Mouse (Mus musculus) mammary gland, adult 2 months (tissue): ENCODE results near the gene Tnpo1. TPM values are rescaled to one million over a fixed set of nuclear protein-coding genes. Genes with fewer than 3 reads are reported as not detected.

Experiments
- polyA plus RNA-seq: library from polyadenylated mRNA; depleted of rRNA; stranded (reverse); fragments of >200 nt; gene quantifications from 2 replicates; pipeline ENCODE4 v1.2.3, GENCODE M21; 2012; ENCODE audit warnings: low replicate concordance; rRNA removed

Gene Tnpo1
- 13.2 and 29.7 TPM in 2 replicates for polyA plus RNA-seq

GRCm38 (mm10) chr13:98926213-98926957 is at the start of gene Tnpo1:
Gene Tnpo1 (minus strand): TSS chr13:98926384.

GRCm38 (mm10) chr13:98815147-98815785 is 110.9 kb downstream of the Tnpo1 start, which contains the start of gene Fcho2:
Gene Fcho2 (minus strand): TSS chr13:98815449.

Other genes with a start within 250 kb of the Tnpo1 start
- 0.16 TPM in 1 of 2 replicates, not detected in the other for gene Tmem171, start 231.6 kb downstream of the Tnpo1 start, polyA plus RNA-seq
- 8.0 and 16.9 TPM in 2 replicates for gene Fcho2, start 110.9 kb downstream of the Tnpo1 start, polyA plus RNA-seq
- gene 1700024P04Rik, start 58.2 kb upstream of the Tnpo1 start, polyA plus RNA-seq: not detected in 2 replicates